Mouse (Mus musculus) lung, adult 2 months (tissue): ENCODE data around the gene Tfap2b.

ENCODE experiments used
- CTCF ChIP-seq: fragments of 200-500 bp; IDR thresholded peaks from 2 replicates; pipeline ENCODE4 v1.5.1; 2011; ENCODE audit warnings: mild to moderate bottlenecking, low read length, control low read depth; ENCODE audit not compliant: insufficient read depth
- POLR2A ChIP-seq: fragments of 200-500 bp; IDR thresholded peaks from 2 replicates; pipeline ENCODE4 v1.6.1; 2011; ENCODE audit warnings: low read depth, mild to moderate bottlenecking, control low read depth, low read length, borderline replicate concordance; ENCODE audit errors: extremely low read depth

GRCm38 (mm10) chr1:19240054-19240453 lies 31.3 kb downstream of the Tfap2b start:
- TF ChIP-seq CTCF (no peak), POLR2A (no peak)
